Mouse (Mus musculus) embryonic fibroblast, embryonic 13.5 days (primary cell): Measurements from ENCODE around the gene D6Ertd527e.

Source experiments
- CTCF ChIP-seq: IDR thresholded peaks from 2 replicates; pipeline ENCODE4 v1.5.1; 2011; ENCODE audit warnings: mild to moderate bottlenecking, control low read depth, low read length, moderate library complexity, borderline replicate concordance; ENCODE audit not compliant: insufficient read depth
- POLR2A ChIP-seq: IDR thresholded peaks from 2 replicates; pipeline ENCODE4 v1.6.1; 2011; ENCODE audit warnings: low read depth, mild to moderate bottlenecking, control low read depth, low read length, moderate library complexity

- TF ChIP-seq POLR2A (no peak), CTCF (no peak)
These were observed 36.3 kb upstream of the D6Ertd527e start for GRCm38 (mm10) chr6:87068209-87068608.
